Mouse (Mus musculus) layer of hippocampus, postnatal 14 days (tissue): ENCODE measurements at regions not wholly inside any gene's neighbourhood (a gene's known extent, or its start where the extent isn't known, plus 50 kb on each side); places are given as distances from the start of the nearest gene placed in this dataset.

Experiments
- DNase-seq, 2 experiments: peaks; one replicate each; pipeline ENCODE4 v3.0.0; 2021 to 2022; ENCODE audit warnings: low spot score in 2 of 2, mixed read lengths in 1 of 2

DNA sequence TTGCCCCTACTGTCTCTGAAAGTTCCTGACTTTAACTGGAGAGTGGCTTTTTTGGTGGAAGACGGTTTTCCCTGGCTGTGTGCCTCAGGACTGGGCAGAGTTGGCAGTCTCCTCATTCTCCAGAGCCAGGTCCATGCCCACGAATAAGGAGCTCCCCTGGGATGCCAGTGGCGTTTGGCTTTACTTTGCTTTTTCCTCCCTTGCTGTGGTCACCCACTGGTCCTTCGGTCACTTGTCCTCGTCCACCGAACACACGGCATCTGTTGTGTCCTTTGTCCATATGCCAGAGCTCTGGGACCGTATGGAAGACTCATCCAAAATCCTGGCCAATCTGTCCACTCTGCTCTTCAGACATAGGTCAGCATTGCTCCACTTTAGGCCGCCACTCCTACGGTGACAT is 153.9 kb upstream of the 4931429L15Rik start:
- no peak for DNase-seq

- no peak for DNase-seq
These were observed 149.7 kb upstream of the 4931429L15Rik start for GRCm38 (mm10) chr9:46469521-46469920.

GRCm38 (mm10) chr9:46468306-46468705 is 148.5 kb upstream of the 4931429L15Rik start:
- no peak for DNase-seq

- DNase-seq, result no peak
These were observed 147.9 kb upstream of the 4931429L15Rik start for GRCm38 (mm10) chr9:46467671-46468070.

- DNase-seq, result no peak
These were observed 142.9 kb upstream of the 4931429L15Rik start for GRCm38 (mm10) chr9:46462681-46463080.

DNA sequence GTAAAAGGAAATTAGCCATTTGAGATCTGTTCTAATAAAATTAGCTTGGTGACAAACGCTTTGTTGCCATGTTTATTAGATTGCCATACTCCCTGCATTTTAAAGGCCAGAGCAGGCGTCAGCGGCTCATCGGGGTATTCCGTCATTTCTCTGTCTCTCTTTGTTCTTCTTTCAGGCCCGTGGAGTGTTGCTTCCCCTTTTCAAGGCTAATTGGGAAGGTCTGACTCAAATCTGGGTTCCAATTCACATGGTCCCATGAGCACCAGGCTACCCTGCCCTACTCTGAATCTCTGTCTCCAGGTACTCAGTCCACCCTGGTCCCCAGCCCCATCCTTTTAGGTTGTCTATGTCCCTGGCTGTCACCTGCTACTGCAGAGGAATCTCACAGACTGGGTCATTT is 138.2 kb upstream of the 4931429L15Rik start:
- DNase-seq, result no peak

DNA sequence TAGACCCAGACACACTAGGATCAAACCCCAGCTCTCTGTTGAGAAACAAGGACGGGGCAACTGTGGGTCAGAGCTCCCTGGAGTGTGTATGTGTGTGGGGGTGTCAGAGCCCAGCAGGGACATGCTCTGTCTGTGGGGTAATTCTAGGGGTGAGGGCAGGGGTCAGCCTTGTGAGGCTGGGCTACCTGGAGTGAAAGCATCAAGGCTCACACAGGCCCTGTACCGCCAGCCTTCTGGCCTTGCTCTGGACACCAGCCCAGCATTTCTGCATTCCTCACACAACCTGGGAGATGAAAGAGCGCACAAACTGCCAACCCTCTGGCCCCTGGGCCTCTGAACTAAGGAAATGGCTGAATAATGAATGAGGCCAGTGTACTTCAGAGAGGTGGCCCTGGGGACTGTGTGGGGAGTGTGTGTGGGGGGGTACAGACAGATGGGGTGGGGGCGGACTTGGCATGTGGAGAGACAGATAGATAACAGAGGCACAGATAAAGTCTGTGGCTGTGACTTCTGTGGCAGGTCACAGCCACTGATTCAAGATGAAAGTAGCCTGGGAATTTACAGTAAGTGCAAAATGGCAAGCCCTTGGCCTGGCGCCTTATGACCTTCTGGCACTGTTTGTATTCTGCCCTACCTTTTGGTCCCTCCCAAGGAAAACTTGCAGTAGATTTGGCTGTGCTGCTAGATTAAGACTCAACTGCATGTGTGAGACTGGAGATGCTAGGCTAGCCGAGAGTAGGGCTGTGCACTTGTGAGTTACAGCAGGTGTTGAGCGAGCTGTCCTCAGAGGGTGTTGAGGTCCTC is 135.2 kb upstream of the 4931429L15Rik start:
- peak in 1 of 2 experiments; percentile 26 for DNase-seq

DNA sequence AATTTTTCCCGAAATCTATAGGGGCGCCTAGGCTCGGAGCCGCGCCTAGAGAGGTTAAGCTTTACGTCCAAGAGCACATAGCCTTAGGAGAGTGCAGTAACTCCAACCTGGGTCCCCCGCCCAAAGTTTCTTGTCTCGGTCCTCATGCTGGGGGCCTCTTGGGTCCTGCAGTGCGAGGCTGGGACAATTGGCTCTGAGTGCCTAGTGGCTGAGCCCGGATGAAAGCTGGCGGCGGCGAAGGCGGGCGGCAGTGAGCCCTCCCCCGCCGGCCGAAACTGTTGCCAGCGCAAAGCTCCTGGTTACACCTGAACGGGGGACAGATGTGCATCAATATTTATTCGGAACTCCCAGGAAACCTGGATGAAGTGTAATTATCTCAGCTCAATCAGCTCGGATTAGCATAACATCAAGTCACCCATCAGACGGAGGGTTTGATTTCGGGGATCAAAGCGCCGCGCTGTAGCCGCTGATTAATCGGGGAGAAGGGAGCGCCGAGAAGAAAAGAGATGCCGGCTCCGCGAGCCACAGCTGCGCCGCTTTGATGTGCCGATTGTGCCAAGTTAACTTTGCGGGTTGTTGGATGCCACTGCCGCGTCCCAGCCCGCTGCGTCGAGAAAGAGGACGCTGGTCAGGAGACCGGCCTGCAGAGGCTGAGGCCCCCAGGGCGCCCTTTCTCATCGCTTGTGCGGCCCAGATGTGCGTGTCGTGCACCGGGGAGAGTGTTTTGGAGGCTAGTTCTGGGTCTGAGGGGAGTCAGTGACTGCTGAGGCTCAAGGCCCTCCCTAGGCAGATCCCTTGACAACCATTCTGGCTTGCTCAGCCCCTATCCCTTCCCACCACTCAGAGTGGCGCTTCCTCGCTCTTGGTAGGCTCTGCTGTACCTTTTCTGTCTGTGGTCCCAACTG is 123.7 kb upstream of the 4931429L15Rik start:
- DNase-seq, result no peak

GRCm38 (mm10) chr9:46442739-46443181 is 123.0 kb upstream of the 4931429L15Rik start:
- DNase-seq, result no peak

- no peak for DNase-seq
These were observed 120.4 kb upstream of the 4931429L15Rik start for GRCm38 (mm10) chr9:46440226-46440625.

DNA sequence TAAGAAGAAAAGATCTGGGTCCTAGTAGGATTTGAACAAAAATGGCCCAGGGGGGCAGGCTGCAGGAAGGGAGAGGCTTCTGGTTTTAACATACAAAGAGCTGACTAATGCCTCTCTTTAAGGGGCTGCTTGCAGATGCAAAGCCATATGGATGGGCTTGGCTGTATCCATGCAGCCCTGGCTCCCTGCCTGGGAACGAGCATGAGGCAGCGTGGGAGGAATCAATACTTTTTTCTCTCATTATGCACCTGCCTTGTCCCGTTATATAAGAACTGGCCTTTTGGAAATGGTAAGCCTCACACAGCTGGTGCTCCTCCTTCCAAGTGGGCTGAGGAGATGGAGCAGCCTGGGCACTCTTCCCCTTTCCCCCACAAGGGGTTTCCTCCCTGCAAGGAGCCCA is 114.9 kb upstream of the 4931429L15Rik start:
- peak; percentile 79 to 94 for DNase-seq

GRCm38 (mm10) chr9:46433716-46434115 is 113.9 kb upstream of the 4931429L15Rik start:
- DNase-seq, result no peak

DNA sequence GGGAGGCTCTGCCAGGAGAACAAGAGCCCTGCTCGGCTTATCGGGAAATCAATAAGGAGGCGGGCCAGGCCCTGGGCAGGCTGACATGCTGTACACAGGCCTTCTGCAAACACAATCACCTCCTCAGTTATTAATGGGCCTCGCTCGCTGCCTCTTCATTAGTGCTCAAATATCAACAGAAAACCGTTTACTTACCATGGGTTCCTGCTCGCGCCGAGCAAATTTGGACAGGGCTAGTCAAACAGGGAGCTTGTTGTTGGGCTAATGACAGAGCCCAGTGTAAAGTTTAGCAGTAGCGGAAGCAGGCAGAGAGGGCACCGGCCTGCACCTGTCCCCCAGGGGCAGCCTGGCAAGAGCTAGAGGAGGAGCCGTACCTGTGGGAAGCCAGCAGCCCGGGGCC is 111.3 kb upstream of the 4931429L15Rik start:
- DNase-seq, result no peak

DNA sequence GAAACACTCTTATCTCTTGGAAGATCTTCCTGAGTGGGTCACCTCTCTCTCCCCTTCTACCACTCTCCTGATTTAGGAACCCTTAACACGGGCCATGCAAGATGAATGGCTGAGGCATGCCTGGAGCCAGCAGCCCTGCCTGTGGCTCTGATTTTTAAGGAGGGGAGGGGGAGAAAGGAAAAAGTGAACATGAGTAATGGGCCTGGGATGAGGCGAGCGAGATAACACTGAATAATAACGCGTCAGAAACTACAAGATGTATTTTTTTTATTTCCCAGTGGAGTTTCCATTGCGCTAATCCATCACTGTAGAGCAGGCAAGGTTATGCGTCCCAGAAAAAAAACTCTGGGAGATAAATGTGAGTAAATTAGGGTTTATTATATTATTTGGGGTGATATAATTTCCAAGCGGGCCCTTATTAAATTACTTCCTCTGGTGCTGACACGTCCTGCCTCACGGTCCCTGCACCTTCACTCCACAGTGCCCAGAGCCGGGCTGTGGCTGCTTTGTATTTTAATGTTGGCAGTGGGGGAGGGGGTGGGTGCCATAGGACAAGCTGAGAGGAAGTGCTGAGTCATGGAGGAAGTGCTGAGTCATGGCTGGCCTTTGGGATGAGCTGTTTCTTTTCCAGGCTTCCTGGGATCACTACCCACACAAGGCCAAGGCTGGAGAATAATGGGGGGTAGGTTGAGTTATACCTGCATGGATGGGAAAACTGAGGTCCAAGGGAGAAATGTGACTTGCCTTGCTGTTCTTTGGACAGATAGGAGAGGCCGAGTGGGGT is 103.6 kb upstream of the 4931429L15Rik start:
- DNase-seq, result no peak

DNA sequence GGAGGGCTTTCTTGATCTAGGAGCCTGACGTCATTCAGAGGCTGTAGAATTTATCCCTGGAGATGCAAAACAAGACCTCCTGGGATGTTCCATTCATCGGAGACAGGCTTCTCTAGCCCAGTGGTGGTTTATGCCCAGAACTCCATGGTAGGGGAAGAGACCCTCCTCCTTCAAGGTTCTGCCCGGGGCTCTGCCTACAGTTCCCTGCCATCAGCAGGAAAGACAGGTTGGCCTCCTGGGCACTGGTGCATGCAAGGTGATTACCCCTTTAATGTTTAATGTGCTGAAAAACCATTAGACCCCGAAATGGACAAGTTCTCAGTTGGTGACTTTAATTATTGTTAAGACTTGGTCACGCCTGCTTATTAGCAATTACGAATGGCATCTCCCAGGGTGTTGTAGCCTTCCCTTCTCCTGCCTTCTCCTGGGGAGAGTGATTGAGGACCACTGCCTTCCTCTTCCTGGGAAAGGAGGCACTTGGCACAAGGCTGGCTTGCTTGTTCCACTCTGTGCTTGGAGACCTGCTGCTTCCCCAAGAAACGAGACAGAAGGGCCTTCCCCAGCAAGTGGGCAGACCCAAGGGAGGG is 102.0 kb upstream of the 4931429L15Rik start:
- no peak for DNase-seq

DNA sequence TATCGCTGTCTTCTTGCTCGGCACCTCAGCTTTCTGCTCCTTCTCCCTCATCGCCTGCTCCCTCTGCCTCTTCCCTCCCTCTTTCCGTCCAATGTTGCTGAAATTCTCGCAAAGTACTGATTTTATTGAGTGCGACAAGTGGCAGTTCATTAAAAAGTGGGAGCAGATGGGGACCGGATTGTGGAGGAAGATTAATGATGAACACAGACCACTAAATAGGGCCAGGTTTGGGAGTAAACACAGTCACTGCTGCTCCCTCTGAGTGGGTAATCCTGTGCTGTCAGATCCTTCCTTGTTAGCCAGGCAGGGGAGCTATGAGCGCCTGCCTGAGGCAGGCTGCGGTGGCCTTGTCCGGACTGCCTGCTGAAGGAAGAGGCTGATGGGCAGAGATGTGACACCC is 91.9 kb upstream of the 4931429L15Rik start:
- peak in 1 of 2 experiments; percentile 47 for DNase-seq

DNA sequence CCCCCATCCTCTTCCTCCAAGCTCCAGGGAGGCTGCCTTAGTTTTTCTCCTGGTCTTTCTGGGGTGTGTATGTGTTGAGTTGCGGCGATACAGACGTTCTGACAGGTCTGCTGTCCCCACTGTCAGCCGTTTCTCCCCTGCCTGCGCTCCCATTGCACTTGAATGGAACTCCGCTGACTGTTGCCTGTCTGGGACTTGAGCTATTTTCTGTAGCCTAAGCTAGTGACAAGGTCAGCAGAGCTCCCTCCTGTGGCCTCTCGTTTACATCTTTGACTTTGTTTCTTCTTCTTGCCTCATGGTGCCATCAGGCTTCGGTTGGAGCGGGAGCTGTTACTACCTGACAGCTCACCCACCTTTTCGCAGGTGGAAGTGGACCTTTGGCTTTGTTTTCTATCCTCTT is 89.0 kb upstream of the 4931429L15Rik start:
- no peak for DNase-seq

DNA sequence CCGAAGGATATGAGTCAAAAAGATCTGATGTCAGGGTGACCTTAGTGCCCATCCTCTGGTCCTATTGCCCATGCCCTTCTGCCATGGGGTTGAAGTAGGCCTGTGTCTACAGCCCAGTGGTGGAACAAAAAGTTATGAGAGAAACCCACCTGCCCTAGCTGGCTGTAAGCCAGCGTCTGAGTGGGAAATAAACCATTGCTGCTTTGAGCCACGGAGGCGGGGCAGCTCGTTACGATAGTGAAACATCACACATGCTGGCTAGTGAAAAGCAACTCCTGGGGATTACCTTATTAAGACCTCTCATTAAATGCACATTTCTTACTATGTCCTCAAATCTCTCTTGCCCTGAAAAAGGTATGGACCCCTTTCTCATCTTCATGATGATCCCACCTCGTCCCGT is 86.8 kb upstream of the 4931429L15Rik start:
- DNase-seq, result no peak

GRCm38 (mm10) chr9:46396591-46396990 is 76.8 kb upstream of the 4931429L15Rik start:
- DNase-seq, result no peak

- peak in 1 of 2 experiments; percentile 29 for DNase-seq
These were observed 75.5 kb upstream of the 4931429L15Rik start for GRCm38 (mm10) chr9:46395156-46395765.
